Mouse (Mus musculus): ENCODE measurements around the gene Itgb3. TPM values are rescaled to one million over a fixed set of nuclear protein-coding genes. Genes with fewer than 3 reads are reported as not detected.

Itgb3 gene
- polyA plus RNA-seq, 1 experiment from 2014 or later: 1.3 TPM

DNA sequence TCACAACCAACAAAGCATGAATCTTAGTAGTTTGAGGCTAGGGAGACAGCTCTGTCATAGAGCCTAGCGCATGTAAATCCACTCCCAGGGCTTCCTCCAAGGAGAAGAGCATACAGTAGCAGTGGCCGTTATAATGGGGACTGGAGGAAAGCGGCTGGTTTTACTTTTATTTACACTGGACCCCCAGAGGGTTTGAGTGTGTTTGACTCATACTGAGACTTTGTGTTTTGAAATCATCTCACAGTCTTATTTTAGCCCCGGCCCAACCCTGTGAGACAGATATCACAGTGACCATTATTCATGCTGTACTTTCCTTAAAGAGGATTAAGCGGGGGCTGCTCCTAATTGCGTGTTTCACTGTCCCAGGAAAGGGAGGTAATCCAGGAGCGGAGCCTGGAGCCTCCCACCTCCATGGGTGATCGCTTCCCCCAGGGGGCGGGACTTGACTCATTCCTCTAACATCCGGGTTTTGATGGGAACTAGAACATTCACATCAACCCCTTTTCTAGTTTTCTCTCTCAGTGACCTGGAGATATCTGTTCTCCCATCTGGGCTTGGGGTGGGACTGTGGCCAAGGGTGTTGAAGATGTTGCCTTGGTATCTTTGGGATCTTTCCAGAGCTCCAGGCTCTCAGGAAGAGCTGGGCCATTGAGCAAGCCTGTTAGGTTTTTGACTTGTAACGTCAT is 20.0 kb downstream of the Itgb3 start:
- no peak for ATAC-seq (replicated peaks; ENCODE audit: insufficient number of reproducible peaks, low FRiP score, low TSS enrichment, low read depth)
- H3K4me3 ChIP-seq (ENCODE audit: low read depth, low read length): no peak overlapping the region
- H3K27me3 ChIP-seq (ENCODE audit: control insufficient read depth, insufficient read depth, low read length): no peaks in the 10 kb centered on the region
- no peak for DNase-seq (ENCODE audit: low spot score)
- H3K4me2 ChIP-seq (ENCODE audit: low read depth, low read length): no peak overlapping the region
- H3K4me1 ChIP-seq (ENCODE audit: control insufficient read depth, insufficient read depth, low read length): peaks cover 3% of the 10 kb centered on the region; the same call in 1 of the 2 replicates
- H3K9ac ChIP-seq (replicated peaks; ENCODE audit: low read length): no peak overlapping the region
- no peaks in the 10 kb centered on the region for H3K36me3 ChIP-seq (replicated peaks; ENCODE audit: control insufficient read depth, insufficient read depth, low read depth, low read length)
- WGBS: 58% methylated on average over 11 of the region's 11 CpGs
- H3K27ac ChIP-seq (replicated peaks; ENCODE audit: low read depth, low read length): no peak overlapping the region
- no peaks in the 10 kb centered on the region for H3K9me3 ChIP-seq (replicated peaks; ENCODE audit: control insufficient read depth, low read length)

DNA sequence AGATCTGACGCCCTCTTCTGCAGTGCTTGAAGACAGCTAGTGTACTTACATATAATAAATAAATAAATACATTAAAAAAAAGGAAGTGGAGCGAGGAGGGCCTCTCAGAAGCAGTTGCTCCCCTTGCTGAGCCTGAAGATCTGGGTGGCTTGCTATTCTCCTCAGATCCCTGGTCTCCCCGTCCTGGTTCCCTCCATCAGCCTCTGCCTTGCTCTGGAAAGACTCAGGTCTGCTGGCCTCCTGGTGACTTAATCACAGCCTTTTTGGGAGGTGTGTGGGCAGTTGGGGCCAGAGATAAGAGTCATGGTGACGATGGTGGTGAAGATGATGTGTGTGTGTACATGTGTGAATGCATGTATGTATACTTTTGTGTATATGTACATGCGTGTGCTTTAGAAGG is 20.8 kb downstream of the Itgb3 start:
- Histone ChIP-seq H3K4me2 (ENCODE audit: low read depth, low read length) (no peak overlapping the region), H3K4me3 (ENCODE audit: low read depth, low read length) (no peak overlapping the region), H3K4me1 (ENCODE audit: control insufficient read depth, insufficient read depth, low read length) (peaks cover 3% of the 10 kb centered on the region; the same call in 1 of the 2 replicates), H3K9ac (replicated peaks; ENCODE audit: low read length) (no peak overlapping the region), H3K27ac (replicated peaks; ENCODE audit: low read depth, low read length) (no peak overlapping the region), H3K9me3 (replicated peaks; ENCODE audit: control insufficient read depth, low read length) (no peaks in the 10 kb centered on the region), H3K27me3 (ENCODE audit: control insufficient read depth, insufficient read depth, low read length) (no peaks in the 10 kb centered on the region), H3K36me3 (replicated peaks; ENCODE audit: control insufficient read depth, insufficient read depth, low read depth, low read length) (no peaks in the 10 kb centered on the region)
- no peak for ATAC-seq (replicated peaks; ENCODE audit: insufficient number of reproducible peaks, low FRiP score, low TSS enrichment, low read depth)
- DNase-seq (ENCODE audit: low spot score): no peak
- WGBS: 92% methylated on average over 5 of the region's 5 CpGs

DNA sequence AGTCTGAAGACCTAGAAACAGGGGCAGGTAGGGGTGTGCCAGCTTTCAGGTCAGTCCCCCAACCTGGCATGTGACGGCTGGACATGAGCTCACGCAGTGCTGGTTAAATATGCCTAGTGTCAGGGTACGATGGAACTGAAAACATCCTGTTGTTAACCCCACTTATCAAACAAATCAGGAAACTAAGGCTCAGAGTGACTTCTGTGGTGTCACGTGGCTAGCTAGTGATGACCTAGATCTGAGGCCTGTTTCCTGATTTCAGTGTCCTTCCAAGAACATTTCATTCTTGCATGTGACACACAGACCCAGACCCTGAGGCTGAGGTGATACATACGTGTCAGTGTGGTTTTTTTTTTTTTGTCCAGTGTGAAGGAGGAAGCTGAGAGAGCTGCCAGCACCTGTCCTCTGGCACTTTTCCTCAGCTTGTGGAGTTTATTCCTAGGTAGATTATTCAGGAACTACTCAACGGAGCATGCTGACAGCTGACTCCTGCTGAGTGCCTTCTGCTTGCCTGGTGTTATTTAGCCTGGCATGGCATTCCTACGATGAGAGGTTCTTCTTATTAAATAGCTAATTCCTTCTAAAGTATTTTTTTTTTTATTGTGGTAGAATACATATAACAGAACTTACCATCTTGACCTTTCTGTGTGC is 22.5 kb downstream of the Itgb3 start:
- H3K4me2 ChIP-seq (ENCODE audit: low read depth, low read length): no peak overlapping the region
- ATAC-seq (replicated peaks; ENCODE audit: insufficient number of reproducible peaks, low FRiP score, low TSS enrichment, low read depth): no peak
- WGBS: 76% methylated on average over 7 of the region's 7 CpGs
- H3K4me1 ChIP-seq (ENCODE audit: control insufficient read depth, insufficient read depth, low read length): no peaks in the 10 kb centered on the region
- no peaks in the 10 kb centered on the region for H3K9me3 ChIP-seq (replicated peaks; ENCODE audit: control insufficient read depth, low read length)
- no peaks in the 10 kb centered on the region for H3K27me3 ChIP-seq (ENCODE audit: control insufficient read depth, insufficient read depth, low read length)
- no peak overlapping the region for H3K9ac ChIP-seq (replicated peaks; ENCODE audit: low read length)
- H3K4me3 ChIP-seq (ENCODE audit: low read depth, low read length): no peak overlapping the region
- no peak for DNase-seq (ENCODE audit: low spot score)
- H3K36me3 ChIP-seq (replicated peaks; ENCODE audit: control insufficient read depth, insufficient read depth, low read depth, low read length): no peaks in the 10 kb centered on the region
- H3K27ac ChIP-seq (replicated peaks; ENCODE audit: low read depth, low read length): no peak overlapping the region

DNA sequence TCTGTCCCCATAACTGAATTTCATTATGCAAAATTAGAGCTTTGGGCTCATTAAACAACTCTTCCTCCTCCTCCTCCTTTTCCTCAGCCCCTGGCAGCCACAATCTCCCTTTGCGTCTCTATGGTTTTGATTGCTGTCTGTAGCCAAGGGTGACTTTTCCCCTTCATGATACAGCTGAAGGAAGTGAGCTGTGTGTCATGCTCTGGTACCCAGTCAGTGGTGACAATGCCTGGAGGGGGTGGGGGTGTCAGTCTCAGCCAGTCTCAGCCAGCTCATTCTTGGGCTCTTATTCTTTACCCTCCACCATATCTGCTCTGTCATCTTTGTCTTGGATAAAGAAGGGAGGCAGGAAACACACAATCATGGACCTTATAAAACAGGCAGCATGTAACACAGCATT is 23.5 kb downstream of the Itgb3 start:
- Histone ChIP-seq H3K4me2 (ENCODE audit: low read depth, low read length) (no peak overlapping the region), H3K36me3 (replicated peaks; ENCODE audit: control insufficient read depth, insufficient read depth, low read depth, low read length) (no peaks in the 10 kb centered on the region), H3K9me3 (replicated peaks; ENCODE audit: control insufficient read depth, low read length) (no peaks in the 10 kb centered on the region), H3K4me1 (ENCODE audit: control insufficient read depth, insufficient read depth, low read length) (no peaks in the 10 kb centered on the region), H3K27me3 (ENCODE audit: control insufficient read depth, insufficient read depth, low read length) (no peaks in the 10 kb centered on the region), H3K27ac (replicated peaks; ENCODE audit: low read depth, low read length) (no peak overlapping the region), H3K4me3 (ENCODE audit: low read depth, low read length) (no peak overlapping the region), H3K9ac (replicated peaks; ENCODE audit: low read length) (no peak overlapping the region)
- WGBS: 76% methylated on average over 1 of the region's 1 CpGs
- ATAC-seq (replicated peaks; ENCODE audit: insufficient number of reproducible peaks, low FRiP score, low TSS enrichment, low read depth) (no peak), DNase-seq (ENCODE audit: low spot score) (no peak)

DNA sequence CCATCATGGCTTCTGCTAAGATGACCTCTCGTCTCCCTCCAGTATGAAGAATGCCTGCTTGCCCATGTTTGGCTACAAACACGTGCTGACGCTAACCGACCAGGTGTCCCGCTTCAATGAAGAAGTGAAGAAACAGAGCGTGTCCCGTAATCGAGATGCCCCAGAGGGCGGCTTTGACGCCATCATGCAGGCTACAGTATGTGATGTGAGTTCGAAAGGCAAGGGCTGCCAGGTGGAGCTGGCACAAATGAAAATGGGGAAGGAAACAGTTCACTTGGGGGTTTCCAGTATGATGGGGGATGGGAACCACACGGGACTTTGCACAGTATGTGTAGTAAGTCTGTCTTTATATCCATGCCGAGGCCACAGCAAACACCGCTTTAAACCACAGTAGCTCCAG is 29.2 kb downstream of the Itgb3 start:
- H3K9me3 ChIP-seq (replicated peaks; ENCODE audit: control insufficient read depth, low read length): no peaks in the 10 kb centered on the region
- 92% methylated on average over 14 of the region's 14 CpGs for WGBS
- no peak for DNase-seq (ENCODE audit: low spot score)
- no peak overlapping the region for H3K27ac ChIP-seq (replicated peaks; ENCODE audit: low read depth, low read length)
- no peaks in the 10 kb centered on the region for H3K36me3 ChIP-seq (replicated peaks; ENCODE audit: control insufficient read depth, insufficient read depth, low read depth, low read length)
- no peak overlapping the region for H3K4me2 ChIP-seq (ENCODE audit: low read depth, low read length)
- no peaks in the 10 kb centered on the region for H3K4me1 ChIP-seq (ENCODE audit: control insufficient read depth, insufficient read depth, low read length)
- no peak for ATAC-seq (replicated peaks; ENCODE audit: insufficient number of reproducible peaks, low FRiP score, low TSS enrichment, low read depth)
- H3K27me3 ChIP-seq (ENCODE audit: control insufficient read depth, insufficient read depth, low read length): no peaks in the 10 kb centered on the region
- H3K9ac ChIP-seq (replicated peaks; ENCODE audit: low read length): no peak overlapping the region
- no peak overlapping the region for H3K4me3 ChIP-seq (ENCODE audit: low read depth, low read length)

DNA sequence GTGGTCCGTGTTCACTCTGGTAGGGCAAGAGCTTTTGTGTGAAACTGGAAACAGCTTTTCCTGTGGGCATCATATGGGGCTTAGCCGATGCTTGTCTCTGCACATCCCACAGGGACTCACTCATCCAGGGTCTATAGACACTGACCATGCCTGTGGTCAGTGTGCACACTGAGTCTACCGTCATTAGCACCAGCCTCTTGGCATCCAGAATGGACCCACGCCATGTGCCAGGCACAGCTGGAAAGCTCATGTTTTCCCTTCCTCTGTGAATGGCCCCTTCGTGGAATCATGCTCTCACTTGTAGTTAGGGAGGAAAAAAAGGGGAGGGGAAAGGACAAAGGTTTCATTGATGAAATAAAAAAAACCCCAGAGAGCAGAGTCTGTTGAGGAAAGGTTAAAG is 30.2 kb downstream of the Itgb3 start:
- Histone ChIP-seq H3K9me3 (replicated peaks; ENCODE audit: control insufficient read depth, low read length) (no peaks in the 10 kb centered on the region), H3K9ac (replicated peaks; ENCODE audit: low read length) (no peak overlapping the region), H3K27me3 (ENCODE audit: control insufficient read depth, insufficient read depth, low read length) (no peaks in the 10 kb centered on the region), H3K4me3 (ENCODE audit: low read depth, low read length) (no peak overlapping the region), H3K27ac (replicated peaks; ENCODE audit: low read depth, low read length) (no peak overlapping the region), H3K4me1 (ENCODE audit: control insufficient read depth, insufficient read depth, low read length) (no peaks in the 10 kb centered on the region), H3K4me2 (ENCODE audit: low read depth, low read length) (no peak overlapping the region), H3K36me3 (replicated peaks; ENCODE audit: control insufficient read depth, insufficient read depth, low read depth, low read length) (no peaks in the 10 kb centered on the region)
- DNase-seq (ENCODE audit: low spot score) (no peak), ATAC-seq (replicated peaks; ENCODE audit: insufficient number of reproducible peaks, low FRiP score, low TSS enrichment, low read depth) (no peak)
- WGBS: 42% methylated on average over 5 of the region's 5 CpGs

DNA sequence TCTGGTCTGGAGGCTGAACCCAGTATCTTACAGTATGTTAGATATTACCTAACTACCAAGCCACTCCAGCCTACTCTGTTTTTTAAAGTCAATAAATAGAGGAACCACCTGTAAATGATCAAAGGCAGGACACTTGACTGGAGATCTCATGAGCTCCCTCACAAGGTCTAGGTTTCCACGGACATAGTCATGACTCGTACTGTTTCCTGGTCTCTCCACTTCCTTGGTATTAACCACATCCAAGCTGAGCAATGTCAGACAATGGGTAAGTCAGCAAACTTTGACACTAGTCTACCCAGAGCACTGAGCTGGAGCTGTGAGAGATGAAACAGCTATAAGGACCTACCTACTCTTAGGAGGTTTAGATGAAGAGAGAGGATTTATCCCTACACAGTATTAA is 31.1 kb downstream of the Itgb3 start:
- Histone ChIP-seq H3K27ac (replicated peaks; ENCODE audit: low read depth, low read length) (no peak overlapping the region), H3K4me3 (ENCODE audit: low read depth, low read length) (no peak overlapping the region), H3K4me1 (ENCODE audit: control insufficient read depth, insufficient read depth, low read length) (no peaks in the 10 kb centered on the region), H3K9ac (replicated peaks; ENCODE audit: low read length) (no peak overlapping the region), H3K27me3 (ENCODE audit: control insufficient read depth, insufficient read depth, low read length) (no peaks in the 10 kb centered on the region), H3K4me2 (ENCODE audit: low read depth, low read length) (no peak overlapping the region), H3K36me3 (replicated peaks; ENCODE audit: control insufficient read depth, insufficient read depth, low read depth, low read length) (no peaks in the 10 kb centered on the region), H3K9me3 (replicated peaks; ENCODE audit: control insufficient read depth, low read length) (no peaks in the 10 kb centered on the region)
- ATAC-seq (replicated peaks; ENCODE audit: insufficient number of reproducible peaks, low FRiP score, low TSS enrichment, low read depth): no peak
- no peak for DNase-seq (ENCODE audit: low spot score)
- 63% methylated on average over 2 of the region's 2 CpGs for WGBS

DNA sequence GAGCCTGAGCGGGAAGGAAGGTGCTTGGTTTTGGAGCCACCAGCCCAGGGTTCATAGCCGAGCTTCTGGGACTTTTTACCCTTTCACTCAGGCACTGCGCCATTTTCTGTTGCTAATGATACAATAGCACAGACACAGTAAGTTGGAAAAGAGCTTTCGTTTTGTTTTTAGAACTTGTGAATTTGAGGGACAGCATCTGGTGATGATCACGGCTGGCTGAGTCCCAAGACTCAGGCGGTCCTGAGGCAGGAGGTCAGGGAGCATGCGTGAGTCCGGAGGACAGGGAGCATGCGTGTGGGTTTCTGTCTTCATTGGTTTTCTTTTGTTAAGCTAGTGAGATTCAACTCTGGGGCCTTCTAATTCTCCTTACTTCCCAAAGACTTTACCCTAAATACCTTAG is 31.8 kb downstream of the Itgb3 start:
- H3K36me3 ChIP-seq (replicated peaks; ENCODE audit: control insufficient read depth, insufficient read depth, low read depth, low read length): no peaks in the 10 kb centered on the region
- 73% methylated on average over 9 of the region's 9 CpGs for WGBS
- DNase-seq (ENCODE audit: low spot score) (no peak), ATAC-seq (replicated peaks; ENCODE audit: insufficient number of reproducible peaks, low FRiP score, low TSS enrichment, low read depth) (no peak)
- no peak overlapping the region for H3K27ac ChIP-seq (replicated peaks; ENCODE audit: low read depth, low read length)
- H3K4me3 ChIP-seq (ENCODE audit: low read depth, low read length): no peak overlapping the region
- H3K27me3 ChIP-seq (ENCODE audit: control insufficient read depth, insufficient read depth, low read length): no peaks in the 10 kb centered on the region
- H3K9ac ChIP-seq (replicated peaks; ENCODE audit: low read length): no peak overlapping the region
- H3K4me1 ChIP-seq (ENCODE audit: control insufficient read depth, insufficient read depth, low read length): no peaks in the 10 kb centered on the region
- H3K4me2 ChIP-seq (ENCODE audit: low read depth, low read length): no peak overlapping the region
- H3K9me3 ChIP-seq (replicated peaks; ENCODE audit: control insufficient read depth, low read length): no peaks in the 10 kb centered on the region
